Mouse (Mus musculus) left cerebral cortex, postnatal 25 days (tissue): ENCODE measurements around the gene Prpf31. TPM values are rescaled to one million over a fixed set of nuclear protein-coding genes. Genes with fewer than 3 reads are reported as not detected.

Source experiments
- DNase-seq, 2 experiments: peaks; one replicate each; pipeline ENCODE4 v3.0.0; 2022; ENCODE audit warnings: low spot score in 2 of 2, mixed read lengths in 1 of 2
- intact Hi-C: fragments of 180-260 bp; cut with DNase I; formaldehyde crosslinking; loops from one replicate; pipeline ENCODE4 v1.15.1; 2025
- total RNA-seq, 2 experiments: library from RNA; stranded (reverse); gene quantifications; 2 replicates each; pipeline ENCODE4 v1.2.3; 2021

Gene Prpf31
- total RNA-seq, 2 experiments from 2014 or later, result 45.4 to 46.2 TPM

- intact Hi-C loops, result loop anchor here (1.0 kb wide), 1 partner anchor 13 kb away; the partner anchor contains the start of genes Prpf31 and Tfpt
- no peak for DNase-seq
Measured at GRCm38 (mm10) chr7:3616389-3617241, 13.2 kb upstream of the Prpf31 start.

GRCm38 (mm10) chr7:3617242-3617995 lies 12.4 kb upstream of the Prpf31 start, which contains the start of gene Ndufa3:
Gene Ndufa3 (plus strand): TSS chr7:3617373.
- peak; percentile 87 to 95 for DNase-seq
- intact Hi-C loops, result loop anchor here (1.0 kb wide), 1 partner anchor 12 kb away; the partner anchor contains the start of genes Prpf31 and Tfpt

- no peak for DNase-seq
- intact Hi-C loops, result loop anchor here (1.0 kb wide), 1 partner anchor 12 kb away; the partner anchor contains the start of gene Ndufa3
Measured at GRCm38 (mm10) chr7:3629030-3629429, 755 bp upstream of the Prpf31 start.

GRCm38 (mm10) chr7:3630478-3630815 lies 662 bp downstream of the Prpf31 start:
- DNase-seq, result no peak
- intact Hi-C loops, result no loop called here

GRCm38 (mm10) chr7:3643412-3643811 lies 13.6 kb downstream of the Prpf31 start:
- intact Hi-C loops, result no loop called here

GRCm38 (mm10) chr7:3643843-3644242 lies 14.1 kb downstream of the Prpf31 start:
- intact Hi-C loops, result no loop called here
- no peak for DNase-seq

More at GRCm38 (mm10) chr7:3643412-3643811, 13.6 kb downstream of the Prpf31 start:
- DNase-seq, result no peak

- intact Hi-C loops, result no loop called here
- no peak for DNase-seq
Measured at GRCm38 (mm10) chr7:3644348-3644671, 14.5 kb downstream of the Prpf31 start.

GRCm38 (mm10) chr7:3644672-3645487 lies 15.1 kb downstream of the Prpf31 start, which contains the start of gene Cnot3:
Gene Cnot3 (plus strand): TSS chr7:3645268.
- peak; percentile 99 to 100 for DNase-seq
- intact Hi-C loops, result loop anchor here (1.0 kb wide), 1 partner anchor 20 kb away; the partner anchor contains the start of gene Leng1

GRCm38 (mm10) chr7:3645488-3646025 lies 15.8 kb downstream of the Prpf31 start:
- peak; percentile 17 to 39 for DNase-seq
- intact Hi-C loops, result loop anchor here (1.0 kb wide), 1 partner anchor 20 kb away; the partner anchor contains the start of gene Leng1

GRCm38 (mm10) chr7:3646188-3646587 lies 16.4 kb downstream of the Prpf31 start:
- no peak for DNase-seq
- intact Hi-C loops, result no loop called here

- intact Hi-C loops, result no loop called here
- no peak for DNase-seq
Measured at GRCm38 (mm10) chr7:3646641-3647040, 16.9 kb downstream of the Prpf31 start.

GRCm38 (mm10) chr7:3656966-3657365 lies 27.2 kb downstream of the Prpf31 start:
- intact Hi-C loops, result no loop called here
- peak in 1 of 2 experiments; percentile 52 for DNase-seq

GRCm38 (mm10) chr7:3658578-3658977 lies 28.8 kb downstream of the Prpf31 start:
- intact Hi-C loops, result no loop called here
- DNase-seq, result no peak

- intact Hi-C loops, result loop anchor here (1.0 kb wide), 1 partner anchor 19 kb away; the partner anchor contains the start of gene Cnot3
- no peak for DNase-seq
Measured at GRCm38 (mm10) chr7:3664524-3665214, 34.9 kb downstream of the Prpf31 start.

- DNase-seq, result peak; percentile 96 to 99
- intact Hi-C loops, result loop anchor here (1.0 kb wide), 1 partner anchor 20 kb away; the partner anchor contains the start of gene Cnot3
Measured at GRCm38 (mm10) chr7:3665215-3666114, 35.7 kb downstream of the Prpf31 start, which contains the start of gene Leng1. Gene Leng1 (minus strand): TSS chr7:3665840.

GRCm38 (mm10) chr7:3666921-3667391 lies 37.2 kb downstream of the Prpf31 start:
- DNase-seq, result no peak
- intact Hi-C loops, result no loop called here
